ENCODE assay signal across 25 mouse cellular contexts in genomic region chr2:130466438-130466837, GRCm38 (mm10). TPM values are rescaled to one million over a fixed set of nuclear protein-coding genes. Genes with fewer than 3 reads are reported as not detected.
DNase-seq lines count a peak whose midpoint lies in the region; ATAC-seq and TF ChIP-seq lines count a peak whose summit lies in the region.
"Had no signal": no experiment of that assay in that cellular context is flagged by ENCODE, and none has a peak within 500 bp of the region (broad histone marks: within the 10 kb centered on the region; RNA-seq: fewer than 3 reads in every experiment).

No protein-coding gene starts in this region.

- TF ChIP-seq CTCF in liver, postnatal 0 days (IDR thresholded peaks at IDR 0.05; ENCODE audit: low read depth): no peak
- no peak for TF ChIP-seq CTCF in MEL (IDR thresholded peaks at IDR 0.05 in 2 of 3, conservative IDR thresholded peaks at IDR 0.05 in 1 of 3; ENCODE audit: control insufficient read depth in 1 of 3, insufficient read depth in 1 of 3, low read depth in 2 of 3, low read length in 3 of 3, poor library complexity in 1 of 3, severe bottlenecking in 1 of 3)

- H3K79me2 ChIP-seq in MEL (ENCODE audit: control insufficient read depth, insufficient read depth, low read length, poor library complexity): peaks cover 11% of the 10 kb centered on the region

- TF ChIP-seq RAD21 in MEL (IDR thresholded peaks at IDR 0.05; ENCODE audit: low read depth, low read length): no peak

- H3K4me1 ChIP-seq in liver, embryonic 11.5 days (replicated peaks; ENCODE audit: control insufficient read depth, insufficient read depth, low read length): peaks cover 17% of the 10 kb centered on the region
- H3K4me1 ChIP-seq in liver, postnatal 0 days (ENCODE audit: insufficient read depth): peaks cover 13% of the 10 kb centered on the region
- H3K4me1 ChIP-seq in MEL (ENCODE audit: control insufficient read depth in 1 of 2, insufficient read depth in 2 of 2, low read length in 2 of 2): peaks cover 31 to 37% of the 10 kb centered on the region in 2 experiments
- peaks cover 66% of the 10 kb centered on the region for H3K4me1 ChIP-seq in liver, embryonic 13.5 days (replicated peaks)
- peaks cover 12% of the 10 kb centered on the region for H3K4me1 ChIP-seq in hindbrain, embryonic 16.5 days (ENCODE audit: control insufficient read depth, insufficient read depth, low read depth, low read length)

- H3K36me3 ChIP-seq in liver, embryonic 11.5 days (ENCODE audit: control insufficient read depth, insufficient read depth, low read length): peaks cover 3% of the 10 kb centered on the region; the same call in 1 of the 2 replicates
- H3K36me3 ChIP-seq in liver, postnatal 0 days (replicated peaks; ENCODE audit: insufficient read depth, low read length): 0 out of 2 replicates have a peak, but pooled peaks cover 3% of the 10 kb centered on the region
- H3K36me3 ChIP-seq in MEL (ENCODE audit: control insufficient read depth in 1 of 2, insufficient read depth in 2 of 2, low read length in 2 of 2): peaks cover 0 to 60% of the 10 kb centered on the region in 2 experiments; a peak in 2 of 4 replicates
- H3K36me3 ChIP-seq in liver, embryonic 13.5 days: peaks cover 5% of the 10 kb centered on the region
- H3K36me3 ChIP-seq in hindbrain, embryonic 16.5 days (ENCODE audit: control insufficient read depth, insufficient read depth, low read length): no peaks in the 10 kb centered on the region
- H3K36me3 ChIP-seq: embryonic facial prominence, embryonic 13.5 days; embryonic facial prominence, embryonic 15.5 days had no signal

- no peaks in the 10 kb centered on the region for H3K27me3 ChIP-seq in liver, embryonic 11.5 days (replicated peaks; ENCODE audit: control insufficient read depth, insufficient read depth, low read length)
- no peaks in the 10 kb centered on the region for H3K27me3 ChIP-seq in liver, postnatal 0 days (ENCODE audit: insufficient read depth, low read length)
- H3K27me3 ChIP-seq in MEL (ENCODE audit: control insufficient read depth in 1 of 2, insufficient read depth in 2 of 2, low read length in 2 of 2): no peaks in the 10 kb centered on the region
- H3K27me3 ChIP-seq in liver, embryonic 13.5 days: no peaks in the 10 kb centered on the region
- H3K27me3 ChIP-seq in hindbrain, embryonic 16.5 days (replicated peaks; ENCODE audit: control insufficient read depth, insufficient read depth, low read length): no peaks in the 10 kb centered on the region
- H3K27me3 ChIP-seq: embryonic facial prominence, embryonic 13.5 days; embryonic facial prominence, embryonic 15.5 days; forebrain, embryonic 12.5 days; Patski had no signal

- H3K9ac ChIP-seq in liver, embryonic 11.5 days (ENCODE audit: low read depth, low read length): no peak overlapping the region
- H3K9ac ChIP-seq in liver, postnatal 0 days (replicated peaks): no peak overlapping the region
- no peak overlapping the region for H3K9ac ChIP-seq in MEL (ENCODE audit: control insufficient read depth, low read depth, low read length, poor library complexity, severe bottlenecking)
- H3K9ac ChIP-seq in liver, embryonic 13.5 days: no peak overlapping the region
- no peak overlapping the region for H3K9ac ChIP-seq in hindbrain, embryonic 16.5 days (ENCODE audit: low read depth, low read length)
- H3K9ac ChIP-seq: embryonic facial prominence, embryonic 13.5 days; embryonic facial prominence, embryonic 15.5 days; forebrain, embryonic 12.5 days had no signal

- no peak for TF ChIP-seq POLR2A in MEL (IDR thresholded peaks at IDR 0.05; ENCODE audit: control insufficient read depth in 1 of 2, insufficient read depth in 1 of 2, low read depth in 1 of 2, low read length in 2 of 2, poor library complexity in 1 of 2)

- ATAC-seq in liver, embryonic 11.5 days (replicated peaks; ENCODE audit: low FRiP score): no peak
- ATAC-seq in liver, postnatal 0 days: no peak
- no peak for ATAC-seq in liver, embryonic 13.5 days (ENCODE audit: low read depth)
- no peak for ATAC-seq in hindbrain, embryonic 16.5 days
- ATAC-seq: activated CD4-positive, CD25-positive, alpha-beta regulatory T cell, adult 4 months; forebrain, embryonic 14.5 days; forebrain, embryonic 16.5 days; Patski had no signal

- no peak overlapping the region for H3K27ac ChIP-seq in liver, embryonic 11.5 days (ENCODE audit: low read depth, low read length)
- no peak overlapping the region for H3K27ac ChIP-seq in liver, postnatal 0 days (ENCODE audit: low read depth)
- peak overlapping the region; percentile 64 for H3K27ac ChIP-seq in MEL (ENCODE audit: control insufficient read depth, low read depth, low read length)
- H3K27ac ChIP-seq in liver, embryonic 13.5 days: no peak overlapping the region
- no peak overlapping the region for H3K27ac ChIP-seq in hindbrain, embryonic 16.5 days (ENCODE audit: low read depth, low read length)
- H3K27ac ChIP-seq: embryonic facial prominence, embryonic 13.5 days; embryonic facial prominence, embryonic 15.5 days; forebrain, embryonic 10.5 days; forebrain, embryonic 12.5 days had no signal

- no peak for TF ChIP-seq EP300 in liver, postnatal 0 days (IDR thresholded peaks at IDR 0.05; ENCODE audit: low read depth)
- TF ChIP-seq EP300 in MEL (IDR thresholded peaks at IDR 0.05; ENCODE audit: low read depth in 1 of 2, low read length in 2 of 2): peak; percentile 85 to 92

- DNase-seq in liver, embryonic 11.5 days (ENCODE audit: low spot score): no peak
- no peak for DNase-seq in liver, postnatal 0 days
- peak; percentile 57 for DNase-seq in MEL (ENCODE audit: low read depth, low spot score)
- no peak for DNase-seq in liver, embryonic 13.5 days
- DNase-seq in thymus, postnatal 36 days: no peak
- DNase-seq: adrenal gland, adult 2 months; adrenal gland, postnatal 10 days; adrenal gland, postnatal 25 days; cerebellum, adult 11 months; cerebellum, adult 18-20 months; cerebellum, adult 8-10 months; cerebellum, adult 9-11 months; cerebellum, postnatal 14 days; cerebellum, postnatal 36 days; embryo, embryonic 11 days had no signal

- no peak overlapping the region for H3K4me3 ChIP-seq in liver, embryonic 11.5 days (ENCODE audit: low read depth, low read length)
- H3K4me3 ChIP-seq in liver, postnatal 0 days (ENCODE audit: low read depth, low read length): no peak overlapping the region
- no peak overlapping the region for H3K4me3 ChIP-seq in MEL (ENCODE audit: control insufficient read depth in 1 of 2, insufficient read depth in 1 of 2, low read depth in 2 of 2, low read length in 2 of 2)
- H3K4me3 ChIP-seq in liver, embryonic 13.5 days (replicated peaks): no peak overlapping the region
- no peak overlapping the region for H3K4me3 ChIP-seq in hindbrain, embryonic 16.5 days (ENCODE audit: low read length)
- H3K4me3 ChIP-seq: embryonic facial prominence, embryonic 13.5 days; embryonic facial prominence, embryonic 15.5 days; erythroblast, embryonic 14.5 days; forebrain, embryonic 10.5 days; forebrain, embryonic 12.5 days had no signal

- no peaks in the 10 kb centered on the region; the same call in 1 of the 2 replicates for H3K9me3 ChIP-seq in liver, embryonic 11.5 days (ENCODE audit: control insufficient read depth, low read length)
- H3K9me3 ChIP-seq in liver, postnatal 0 days (ENCODE audit: low read length): no peaks in the 10 kb centered on the region
- H3K9me3 ChIP-seq in MEL (replicated peaks; ENCODE audit: insufficient read depth, low read length): no peaks in the 10 kb centered on the region
- H3K9me3 ChIP-seq in liver, embryonic 13.5 days (replicated peaks): no peaks in the 10 kb centered on the region
- no peaks in the 10 kb centered on the region for H3K9me3 ChIP-seq in hindbrain, embryonic 16.5 days (ENCODE audit: control insufficient read depth, low read length)
- H3K9me3 ChIP-seq: embryonic facial prominence, embryonic 13.5 days; embryonic facial prominence, embryonic 15.5 days; forebrain, embryonic 10.5 days; forebrain, embryonic 12.5 days had no signal

- WGBS in liver, embryonic 11.5 days: 48% methylated on average over 1 of the region's 1 CpGs
- 35% methylated on average over 1 of the region's 1 CpGs for WGBS in liver, postnatal 0 days (ENCODE audit: insufficient replicate concordance)
- WGBS in liver, embryonic 13.5 days (ENCODE audit: insufficient replicate concordance): 20% methylated on average over 1 of the region's 1 CpGs
- 88% methylated on average over 1 of the region's 1 CpGs for WGBS in hindbrain, embryonic 16.5 days

- H3K4me2 ChIP-seq in liver, embryonic 11.5 days: peak overlapping the region; percentile 25; the same call in 1 of the 2 replicates
- no peak overlapping the region for H3K4me2 ChIP-seq in liver, postnatal 0 days (ENCODE audit: low read depth, low read length)
- peak overlapping the region; percentile 25; the same call in 1 of the 2 replicates for H3K4me2 ChIP-seq in liver, embryonic 13.5 days
- no peak overlapping the region for H3K4me2 ChIP-seq in hindbrain, embryonic 16.5 days (ENCODE audit: low read length)
- H3K4me2 ChIP-seq: embryonic facial prominence, embryonic 13.5 days; embryonic facial prominence, embryonic 15.5 days; forebrain, embryonic 12.5 days had no signal

RNA-seq across cellular contexts. Expression of gene Ptpra, which starts 16.4 kb away (rescaled TPM):
- polyA plus RNA-seq in liver, embryonic 11.5 days (2014; fragmentation: Nextera tagmentation; extraction: Ambion mirVana): 66.2 and 69.7 TPM in 2 replicates
- 18.4 and 18.7 TPM in 2 replicates for polyA plus RNA-seq in liver, postnatal 0 days (2015; fragmentation: Nextera tagmentation; extraction: Ambion mirVana)
- 28.1 and 33.0 TPM in 2 replicates for total RNA-seq in MEL (2012; rRNA removed)
- 10 to 100 TPM in 1 of 2 experiments, not detected in 1; 68.3 TPM for polyA plus RNA-seq in MEL (2012; ENCODE audit: insufficient read depth in 1 of 2, insufficient read length in 2 of 2, low read depth in 1 of 2, low replicate concordance in 2 of 2, missing spikeins in 1 of 2)
- 29.9 and 34.8 TPM in 2 replicates for polyA plus RNA-seq in liver, embryonic 13.5 days (2015; fragmentation: Nextera tagmentation; extraction: Ambion mirVana)
- 134 and 144 TPM in 2 replicates for polyA plus RNA-seq in hindbrain, embryonic 16.5 days (2015; fragmentation: Nextera tagmentation; extraction: Ambion mirVana)

RNA-seq across cellular contexts. Expression of gene Pced1a, which starts 41.9 kb away (rescaled TPM):
- polyA plus RNA-seq in liver, embryonic 11.5 days (2014; fragmentation: Nextera tagmentation; extraction: Ambion mirVana): 7.6 and 7.8 TPM in 2 replicates
- 3.8 TPM in 2 replicates for polyA plus RNA-seq in liver, postnatal 0 days (2015; fragmentation: Nextera tagmentation; extraction: Ambion mirVana)
- total RNA-seq in MEL (2012; rRNA removed): 5.1 and 6.5 TPM in 2 replicates
- 10 to 100 TPM in 1 of 2 experiments, not detected in 1; 13.7 TPM for polyA plus RNA-seq in MEL (2012; ENCODE audit: insufficient read depth in 1 of 2, insufficient read length in 2 of 2, low read depth in 1 of 2, low replicate concordance in 2 of 2, missing spikeins in 1 of 2)
- polyA plus RNA-seq in liver, embryonic 13.5 days (2015; fragmentation: Nextera tagmentation; extraction: Ambion mirVana): 3.5 and 3.8 TPM in 2 replicates
- 15.2 and 15.4 TPM in 2 replicates for polyA plus RNA-seq in hindbrain, embryonic 16.5 days (2015; fragmentation: Nextera tagmentation; extraction: Ambion mirVana)

RNA-seq across cellular contexts. Expression of gene Vps16, which starts 42.3 kb away (rescaled TPM):
- polyA plus RNA-seq in liver, embryonic 11.5 days (2014; fragmentation: Nextera tagmentation; extraction: Ambion mirVana): 69.6 and 80.5 TPM in 2 replicates
- 19.4 and 22.8 TPM in 2 replicates for polyA plus RNA-seq in liver, postnatal 0 days (2015; fragmentation: Nextera tagmentation; extraction: Ambion mirVana)
- 86.2 and 90.0 TPM in 2 replicates for total RNA-seq in MEL (2012; rRNA removed)
- 100 to 1,000 TPM in 1 of 2 experiments, not detected in 1; 114 TPM for polyA plus RNA-seq in MEL (2012; ENCODE audit: insufficient read depth in 1 of 2, insufficient read length in 2 of 2, low read depth in 1 of 2, low replicate concordance in 2 of 2, missing spikeins in 1 of 2)
- polyA plus RNA-seq in liver, embryonic 13.5 days (2015; fragmentation: Nextera tagmentation; extraction: Ambion mirVana): 46.0 and 47.3 TPM in 2 replicates
- 104 and 105 TPM in 2 replicates for polyA plus RNA-seq in hindbrain, embryonic 16.5 days (2015; fragmentation: Nextera tagmentation; extraction: Ambion mirVana)

Comparison
In these comparisons a context has a peak if more than half of its experiments do, and no peak if none do; other contexts are left out.
1. H3K4me2 ChIP-seq: peak in liver, embryonic 11.5 days (single experiment) and liver, embryonic 13.5 days (single experiment); none in liver, postnatal 0 days (single experiment) and hindbrain, embryonic 16.5 days (single experiment).